Mouse (Mus musculus) spleen, adult 10 weeks (tissue): Measurements from ENCODE around the gene Cpz. TPM values are rescaled to one million over a fixed set of nuclear protein-coding genes. Genes with fewer than 3 reads are reported as not detected.

Experiments
- polyA plus RNA-seq: library from polyadenylated mRNA; stranded (reverse); fragments of 350-450 nt; fragmentation: Illumina TruSeq; extraction: RNeasy Lipid Tissue Mini Kit (QIAGEN cat#74804); gene quantifications from one replicate; pipeline ENCODE4 v1.2.3, GENCODE M21; 2015; ENCODE audit warnings: low replicate concordance; ENCODE audit not compliant: insufficient read depth

The Cpz gene
- polyA plus RNA-seq: 0.10 TPM

GRCm38 (mm10) chr5:35525469-35526123 is at the start of gene Cpz:
Gene Cpz, minus strand, starts transcription at chr5:35525698.

GRCm38 (mm10) chr5:35574653-35575599 is 49.4 kb upstream of the Cpz start, which contains the start of gene Trmt44:
Gene Trmt44, minus strand, starts transcription at chr5:35575070.

Other genes with a start within 250 kb of the Cpz start
- not detected for gene Adra2c, start 247.4 kb downstream of the Cpz start, polyA plus RNA-seq
- not detected for gene Hmx1, start 136.6 kb downstream of the Cpz start, polyA plus RNA-seq
- gene Trmt44, start 49.4 kb upstream of the Cpz start, polyA plus RNA-seq: 5.8 TPM
- gene Acox3, start 57.3 kb upstream of the Cpz start, polyA plus RNA-seq: 80.6 TPM
- 6.5 TPM for gene Htra3, start 154.1 kb upstream of the Cpz start, polyA plus RNA-seq
- 3.2 TPM for gene Sh3tc1, start 214.3 kb upstream of the Cpz start, polyA plus RNA-seq
- gene Ablim2, start 232.2 kb upstream of the Cpz start, polyA plus RNA-seq: 1.1 TPM